Mouse (Mus musculus): ENCODE data around the gene Zkscan8. TPM values are rescaled to one million over a fixed set of nuclear protein-coding genes. Genes with fewer than 3 reads are reported as not detected.

Zkscan8 gene
- 0.26 and 0.42 TPM in 2 replicates for polyA plus RNA-seq (2012; rRNA removed; ENCODE audit: low replicate concordance)

GRCm38 (mm10) chr13:21530781-21531201 is at the start of gene Zkscan8:
TSS of gene Zkscan8 (minus strand) at chr13:21531120.

DNA sequence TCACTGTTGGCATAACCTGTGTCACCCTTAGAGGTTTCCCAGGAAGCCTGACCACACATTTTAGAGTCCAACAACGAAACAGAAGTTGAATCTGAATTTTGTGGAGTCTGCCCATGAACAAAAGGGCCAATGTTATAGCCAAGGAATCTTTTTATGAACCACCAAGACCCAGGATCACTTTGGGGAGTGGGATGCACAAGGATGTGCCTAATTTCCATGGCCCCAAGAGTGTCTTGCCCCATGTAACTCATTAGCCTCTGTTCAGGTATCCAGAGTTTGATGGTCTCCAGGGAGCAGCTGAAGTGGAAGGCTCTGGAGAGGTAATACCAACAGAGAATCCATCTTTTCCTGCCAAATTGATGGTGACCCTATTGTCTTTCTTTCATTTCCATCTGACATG is 28.9 kb upstream of the Zkscan8 start, which contains the start of gene Olfr1535:
TSS of gene Olfr1535 (minus strand) at position 101 of the 400 bp plus-strand sequence.

DNA sequence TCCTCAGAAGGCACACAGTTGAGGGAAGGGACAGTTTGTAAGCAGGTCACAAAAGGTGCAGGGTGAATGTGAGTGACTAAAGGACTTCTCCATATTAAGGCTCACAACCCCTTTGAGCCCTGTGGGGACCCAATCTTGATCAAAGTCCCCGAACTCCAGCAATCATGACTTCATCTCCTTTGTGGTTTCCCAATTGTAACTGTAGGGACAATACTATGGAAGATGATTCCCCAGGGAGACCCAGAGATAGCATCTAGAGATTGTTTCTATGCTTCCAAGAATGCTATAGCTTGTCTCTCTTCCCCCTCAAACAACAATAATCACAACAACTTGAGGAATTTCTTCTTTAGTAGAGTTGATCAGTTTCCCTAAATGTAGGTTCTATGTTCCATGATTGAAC is 11.8 kb upstream of the Zkscan8 start, which contains the start of gene Olfr1366:
TSS of gene Olfr1366 (minus strand) at position 101 of the 400 bp plus-strand sequence.

GRCm38 (mm10) chr13:21501182-21501581 is 29.7 kb downstream of the Zkscan8 start, which contains the start of gene Gm11273:
TSS of gene Gm11273 (minus strand) at chr13:21501418.

GRCm38 (mm10) chr13:21495080-21495479 is 35.8 kb downstream of the Zkscan8 start, which contains the start of gene AK157302:
TSS of gene AK157302 (plus strand) at chr13:21495223.

GRCm38 (mm10) chr13:21478759-21479670 is 51.9 kb downstream of the Zkscan8 start, which contains the start of the genes Zkscan4 and Gm10065:
TSS of gene Zkscan4 (plus strand) at chr13:21478907.
TSS of gene Gm10065 (minus strand) at chr13:21479441.

DNA sequence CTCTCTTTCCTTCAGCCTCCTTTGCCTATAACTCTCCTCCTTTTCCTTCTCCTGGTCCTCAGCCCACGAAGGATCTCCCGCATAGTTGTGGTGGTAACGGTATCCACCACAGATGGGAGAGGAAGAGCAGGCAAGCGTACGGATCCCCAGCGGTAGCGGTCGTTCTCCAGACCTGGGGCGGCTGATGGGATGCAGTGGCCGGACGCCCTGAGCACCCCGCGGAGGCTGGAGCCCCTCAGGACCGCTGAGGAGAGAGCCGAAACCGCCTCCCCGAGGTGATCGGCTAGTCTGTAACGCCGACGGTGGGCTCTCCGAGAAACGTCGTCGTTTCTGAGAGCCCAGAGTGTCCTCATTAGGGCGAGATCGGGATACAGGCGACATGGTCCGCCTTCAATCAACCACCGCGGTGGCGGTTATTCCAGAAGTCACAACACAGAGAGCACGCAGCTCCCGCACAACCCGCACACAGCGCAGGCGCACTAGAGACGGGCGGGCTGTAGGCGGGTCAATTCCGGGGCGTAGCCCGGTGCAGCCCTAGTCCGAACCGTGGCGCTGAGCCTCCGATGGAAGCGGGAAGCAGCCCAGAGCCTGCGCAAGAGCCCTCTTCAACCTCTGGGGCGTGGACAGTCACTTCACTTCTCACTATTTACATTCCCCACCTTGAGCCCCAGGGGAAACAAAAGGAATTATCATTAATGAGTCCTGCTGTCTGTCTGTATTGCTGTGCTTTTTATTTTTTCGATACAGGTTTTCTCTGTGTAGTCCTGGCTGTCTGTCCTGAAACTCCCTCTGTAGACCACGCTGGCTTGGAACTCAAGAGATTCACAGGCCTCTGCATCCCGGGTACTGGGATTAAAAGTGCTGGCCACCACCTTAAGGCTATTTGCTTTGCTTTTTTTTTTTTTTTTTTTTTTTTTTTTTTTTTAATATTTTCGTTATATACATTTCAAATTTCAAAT is 62.6 kb downstream of the Zkscan8 start, which contains the start of gene Nkapl:
TSS of gene Nkapl (minus strand) at position 449 of the 959 bp plus-strand sequence.

Other genes starting within 250 kb of the Zkscan8 start
- gene Gpx5, start 238.4 kb downstream of the Zkscan8 start, polyA plus RNA-seq (2012; rRNA removed; ENCODE audit: low replicate concordance): not detected in 2 replicates
- not detected in 2 replicates for gene Gpx6, start 219.0 kb downstream of the Zkscan8 start, polyA plus RNA-seq (2012; rRNA removed; ENCODE audit: low replicate concordance)
- gene Olfr1367, start 184.2 kb downstream of the Zkscan8 start, polyA plus RNA-seq (2012; rRNA removed; ENCODE audit: low replicate concordance): not detected in 2 replicates
- gene Zscan12, start 168.3 kb downstream of the Zkscan8 start, polyA plus RNA-seq (2012; rRNA removed; ENCODE audit: low replicate concordance): 0.07 and 0.13 TPM in 2 replicates
- gene Zkscan3, start 128.4 kb downstream of the Zkscan8 start, polyA plus RNA-seq (2012; rRNA removed; ENCODE audit: low replicate concordance): 6.1 and 9.7 TPM in 2 replicates
- gene Pgbd1, start 90.1 kb downstream of the Zkscan8 start, polyA plus RNA-seq (2012; rRNA removed; ENCODE audit: low replicate concordance): 0.07 and 0.13 TPM in 2 replicates
- gene Zscan26, start 77.4 kb downstream of the Zkscan8 start, polyA plus RNA-seq (2012; rRNA removed; ENCODE audit: low replicate concordance): 1.2 and 2.0 TPM in 2 replicates
- gene Nkapl, start 62.6 kb downstream of the Zkscan8 start, polyA plus RNA-seq (2012; rRNA removed; ENCODE audit: low replicate concordance): 0.28 TPM in 1 of 2 replicates, not detected in the other
- 0.07 and 0.11 TPM in 2 replicates for gene Zkscan4, start 52.2 kb downstream of the Zkscan8 start, polyA plus RNA-seq (2012; rRNA removed; ENCODE audit: low replicate concordance)
- gene Gm10065, start 51.7 kb downstream of the Zkscan8 start, polyA plus RNA-seq (2012; rRNA removed; ENCODE audit: low replicate concordance): not detected in 2 replicates
- not detected in 2 replicates for gene AK157302, start 35.9 kb downstream of the Zkscan8 start, polyA plus RNA-seq (2012; rRNA removed; ENCODE audit: low replicate concordance)
- 34.6 and 52.3 TPM in 2 replicates for gene Gm11273, start 29.7 kb downstream of the Zkscan8 start, polyA plus RNA-seq (2012; rRNA removed; ENCODE audit: low replicate concordance)
- gene Olfr1366, start 11.7 kb upstream of the Zkscan8 start, polyA plus RNA-seq (2012; rRNA removed; ENCODE audit: low replicate concordance): not detected in 2 replicates
- gene Olfr1535, start 28.8 kb upstream of the Zkscan8 start, polyA plus RNA-seq (2012; rRNA removed; ENCODE audit: low replicate concordance): not detected in 2 replicates
- not detected in 2 replicates for gene Olfr1364, start 50.6 kb upstream of the Zkscan8 start, polyA plus RNA-seq (2012; rRNA removed; ENCODE audit: low replicate concordance)
- not detected in 2 replicates for gene Olfr1362, start 82.9 kb upstream of the Zkscan8 start, polyA plus RNA-seq (2012; rRNA removed; ENCODE audit: low replicate concordance)
- gene Olfr11, start 111.4 kb upstream of the Zkscan8 start, polyA plus RNA-seq (2012; rRNA removed; ENCODE audit: low replicate concordance): not detected in 2 replicates
- not detected in 2 replicates for gene Olfr1361, start 132.3 kb upstream of the Zkscan8 start, polyA plus RNA-seq (2012; rRNA removed; ENCODE audit: low replicate concordance)
- not detected in 2 replicates for gene Olfr1360, start 146.3 kb upstream of the Zkscan8 start, polyA plus RNA-seq (2012; rRNA removed; ENCODE audit: low replicate concordance)
- gene Olfr1359, start 167.0 kb upstream of the Zkscan8 start, polyA plus RNA-seq (2012; rRNA removed; ENCODE audit: low replicate concordance): not detected in 2 replicates
- 7.5 and 8.8 TPM in 2 replicates for gene Hist1h2bl, start 185.0 kb upstream of the Zkscan8 start, polyA plus RNA-seq (2012; rRNA removed; ENCODE audit: low replicate concordance)
- 13.1 and 96.4 TPM in 2 replicates for gene Hist1h2ai, start 185.3 kb upstream of the Zkscan8 start, polyA plus RNA-seq (2012; rRNA removed; ENCODE audit: low replicate concordance)
- gene Hist1h3h, start 186.5 kb upstream of the Zkscan8 start, polyA plus RNA-seq (2012; rRNA removed; ENCODE audit: low replicate concordance): 70.2 and 104 TPM in 2 replicates
- 3.8 and 7.0 TPM in 2 replicates for gene Hist1h2bm, start 190.9 kb upstream of the Zkscan8 start, polyA plus RNA-seq (2012; rRNA removed; ENCODE audit: low replicate concordance)
- 3.1 and 3.3 TPM in 2 replicates for gene Hist1h4j, start 203.9 kb upstream of the Zkscan8 start, polyA plus RNA-seq (2012; rRNA removed; ENCODE audit: low replicate concordance)
- gene Hist1h4k, start 219.4 kb upstream of the Zkscan8 start, polyA plus RNA-seq (2012; rRNA removed; ENCODE audit: low replicate concordance): 26.4 and 32.3 TPM in 2 replicates
- gene Hist1h2ak, start 222.7 kb upstream of the Zkscan8 start, polyA plus RNA-seq (2012; rRNA removed; ENCODE audit: low replicate concordance): 28.1 and 60.3 TPM in 2 replicates
- 10.3 and 18.9 TPM in 2 replicates for gene Hist1h2bn, start 223.0 kb upstream of the Zkscan8 start, polyA plus RNA-seq (2012; rRNA removed; ENCODE audit: low replicate concordance)
- gene Hist1h1b, start 249.5 kb upstream of the Zkscan8 start, polyA plus RNA-seq (2012; rRNA removed; ENCODE audit: low replicate concordance): 1.6 and 2.1 TPM in 2 replicates